Mouse (Mus musculus) liver, postnatal 0 days (tissue): ENCODE results near the gene Trappc13. TPM values are rescaled to one million over a fixed set of nuclear protein-coding genes. Genes with fewer than 3 reads are reported as not detected.
A peak's percentile ranks its signal among the peaks of the same experiment; 100 is the strongest.

Experiments used
- ATAC-seq: fragments of 200-750 bp; cut with Nextera tagmentation; 2 replicates; pipeline ENCODE4 v1.8.0; 2017; ENCODE audit warnings: mild to moderate bottlenecking, moderate library complexity
- DNase-seq: peaks from one replicate; pipeline ENCODE4 v3.0.0-alpha.2; 2016
- H3K27ac ChIP-seq: fragments of 300-500 bp; sonication (generic); 2 replicates; pipeline ENCODE4 v1.5.1; 2014; ENCODE audit warnings: antibody characterized with exemption, moderate library complexity, mild to moderate bottlenecking, low read depth
- H3K27me3 ChIP-seq: fragments of 300-500 bp; sonication (generic); 2 replicates; pipeline ENCODE4 v1.6.1; 2014; ENCODE audit warnings: low read length, control low read depth, mixed read lengths; ENCODE audit not compliant: insufficient read depth
- H3K36me3 ChIP-seq: fragments of 300-500 bp; sonication (generic); replicated peaks from 2 replicates; pipeline ENCODE4 v1.6.1; 2014; ENCODE audit warnings: mild to moderate bottlenecking, control low read depth, low read length, moderate library complexity, mixed read lengths; ENCODE audit not compliant: insufficient read depth
- H3K4me1 ChIP-seq: fragments of 300-500 bp; sonication (generic); 2 replicates; pipeline ENCODE4 v1.6.1; 2014; ENCODE audit warnings: antibody characterized with exemption, mild to moderate bottlenecking, control low read depth; ENCODE audit not compliant: insufficient read depth
- H3K4me2 ChIP-seq: fragments of 300-500 bp; sonication (generic); 2 replicates; pipeline ENCODE4 v1.6.1; 2014; ENCODE audit warnings: low read depth, mild to moderate bottlenecking, low read length, moderate library complexity, mixed read lengths
- H3K4me3 ChIP-seq: fragments of 300-500 bp; sonication (generic); 2 replicates; pipeline ENCODE4 v1.5.1; 2014; ENCODE audit warnings: low read depth, low read length
- H3K9ac ChIP-seq: fragments of 300-500 bp; sonication (generic); replicated peaks from 2 replicates; pipeline ENCODE4 v1.6.1; 2014; ENCODE audit warnings: mild to moderate bottlenecking, moderate library complexity
- H3K9me3 ChIP-seq: fragments of 300-500 bp; sonication (generic); 2 replicates; pipeline ENCODE4 v1.6.1; 2016; ENCODE audit warnings: mild to moderate bottlenecking, control low read depth, low read length, mixed read lengths
- CTCF ChIP-seq: sonication (generic); IDR thresholded peaks from 2 replicates; pipeline ENCODE4 v1.5.1; 2016; ENCODE audit warnings: antibody characterized with exemption, low read depth
- EP300 ChIP-seq: IDR thresholded peaks from 2 replicates; pipeline ENCODE4 v1.6.1; 2016; ENCODE audit warnings: antibody characterized with exemption, low read depth, mild to moderate bottlenecking
- WGBS: fragments of 180-500 bp; shearing (Covaris S2); extraction: QIAGEN DNeasy Blood & Tissue Kit; methylation state at CpG from one replicate; pipeline ENCODE4 v1.1.7; 2014; ENCODE audit not compliant: insufficient replicate concordance; 5-methylcytosine and 5-hydroxymethylcytosine counted together
- polyA plus RNA-seq: library from polyadenylated mRNA; unstranded; fragments of >200 nt; fragmentation: Nextera tagmentation; extraction: Ambion mirVana; gene quantifications from 2 replicates; pipeline ENCODE4 v1.2.1, GENCODE M21; 2015

Gene Trappc13
- polyA plus RNA-seq, 1 experiment from 2014 or later = 21.5 TPM

GRCm38 (mm10) chr13:104178650-104179121 is 417 bp upstream of the Trappc13 start, which contains the start of gene Trim23:
Trim23 (plus strand) TSS chr13:104178797.
- peak; percentile 97 for ATAC-seq
- under 1% methylated on average over 38 of the region's 38 CpGs for WGBS
- no peaks in the 10 kb centered on the region for H3K27me3 ChIP-seq
- TF ChIP-seq EP300 = no peak
- peak; percentile 57 for TF ChIP-seq CTCF
- peak within 1 kb of the TSS; percentile 90 for H3K27ac ChIP-seq
- H3K9ac ChIP-seq = peak within 1 kb of the TSS; percentile 82
- peak within 1 kb of the TSS; percentile 77 for H3K4me2 ChIP-seq
- peaks cover 8% of the 10 kb centered on the region for H3K4me1 ChIP-seq
- H3K9me3 ChIP-seq = no peaks in the 10 kb centered on the region
- H3K36me3 ChIP-seq = peaks cover 12% of the 10 kb centered on the region
- peak within 1 kb of the TSS; percentile 78 for H3K4me3 ChIP-seq
- DNase-seq = peak; percentile 96

- DNase-seq = no peak
- Histone ChIP-seq H3K4me1 (peaks cover 14% of the 10 kb centered on the region), H3K9me3 (no peaks in the 10 kb centered on the region), H3K9ac (peak overlapping the region; percentile 46; the same call in 1 of the 2 replicates), H3K4me3 (peak overlapping the region; percentile 78), H3K36me3 (peaks cover 7% of the 10 kb centered on the region), H3K4me2 (peak overlapping the region; percentile 77), H3K27me3 (no peaks in the 10 kb centered on the region), H3K27ac (no peak overlapping the region)
- TF ChIP-seq CTCF = no peak
- no peak for TF ChIP-seq EP300
- 44% methylated on average over 3 of the region's 3 CpGs for WGBS
- ATAC-seq = no peak
These were observed 1.4 kb downstream of the Trappc13 start for GRCm38 (mm10) chr13:104176874-104177273.

- Histone ChIP-seq H3K4me1 (peaks cover 11% of the 10 kb centered on the region), H3K4me3 (no peak overlapping the region), H3K9me3 (no peaks in the 10 kb centered on the region), H3K27ac (peak overlapping the region; percentile 67), H3K4me2 (0 out of 2 replicates have a peak overlapping the region, but pooled peaks have one; percentile 18), H3K36me3 (peaks cover 11% of the 10 kb centered on the region), H3K9ac (no peak overlapping the region), H3K27me3 (no peaks in the 10 kb centered on the region)
- no peak for DNase-seq
- peak; percentile 72 for ATAC-seq
- TF ChIP-seq CTCF = no peak
- TF ChIP-seq EP300 = no peak
These were observed 5.8 kb downstream of the Trappc13 start for GRCm38 (mm10) chr13:104172498-104172897.

GRCm38 (mm10) chr13:104171711-104172110 is 6.6 kb downstream of the Trappc13 start:
- peak overlapping the region; percentile 67; the same call in 1 of the 2 replicates for H3K27ac ChIP-seq
- H3K27me3 ChIP-seq = no peaks in the 10 kb centered on the region
- no peak overlapping the region for H3K4me3 ChIP-seq
- no peak overlapping the region for H3K4me2 ChIP-seq
- peaks cover 19% of the 10 kb centered on the region for H3K36me3 ChIP-seq
- peaks cover 10% of the 10 kb centered on the region for H3K4me1 ChIP-seq
- no peaks in the 10 kb centered on the region for H3K9me3 ChIP-seq
- H3K9ac ChIP-seq = no peak overlapping the region
- DNase-seq (no peak), ATAC-seq (no peak)
- TF ChIP-seq CTCF (no peak), EP300 (no peak)
- WGBS = 79% methylated on average over 5 of the region's 5 CpGs

- no peak for TF ChIP-seq CTCF
- ATAC-seq (no peak), DNase-seq (no peak)
- WGBS = 84% methylated on average over 1 of the region's 1 CpGs
- Histone ChIP-seq H3K4me3 (no peak overlapping the region), H3K9me3 (no peaks in the 10 kb centered on the region), H3K27ac (no peak overlapping the region), H3K4me2 (no peak overlapping the region), H3K27me3 (no peaks in the 10 kb centered on the region), H3K4me1 (no peaks in the 10 kb centered on the region), H3K9ac (no peak overlapping the region), H3K36me3 (peaks cover 22% of the 10 kb centered on the region)
These were observed 22.6 kb downstream of the Trappc13 start for GRCm38 (mm10) chr13:104155686-104156085.

GRCm38 (mm10) chr13:104155106-104155505 is 23.2 kb downstream of the Trappc13 start:
- H3K4me2 ChIP-seq = no peak overlapping the region
- no peak overlapping the region for H3K27ac ChIP-seq
- no peak overlapping the region for H3K4me3 ChIP-seq
- no peaks in the 10 kb centered on the region for H3K4me1 ChIP-seq
- peaks cover 22% of the 10 kb centered on the region for H3K36me3 ChIP-seq
- TF ChIP-seq EP300 (no peak), CTCF (no peak)
- DNase-seq = no peak
- no peaks in the 10 kb centered on the region for H3K9me3 ChIP-seq
- no peak overlapping the region for H3K9ac ChIP-seq
- H3K27me3 ChIP-seq = no peaks in the 10 kb centered on the region
- no peak for ATAC-seq
- WGBS = 88% methylated on average over 7 of the region's 7 CpGs

- Histone ChIP-seq H3K4me3 (no peak overlapping the region), H3K4me1 (no peaks in the 10 kb centered on the region), H3K27me3 (no peaks in the 10 kb centered on the region), H3K4me2 (no peak overlapping the region), H3K27ac (no peak overlapping the region), H3K9me3 (no peaks in the 10 kb centered on the region), H3K9ac (no peak overlapping the region), H3K36me3 (peaks cover 21% of the 10 kb centered on the region)
- WGBS = 94% methylated on average over 5 of the region's 5 CpGs
- TF ChIP-seq CTCF (no peak), EP300 (no peak)
- no peak for ATAC-seq
- no peak for DNase-seq
These were observed 24.1 kb downstream of the Trappc13 start for GRCm38 (mm10) chr13:104154180-104154579.
